Mouse (Mus musculus): ENCODE data around the gene Mc3r. TPM values are rescaled to one million over a fixed set of nuclear protein-coding genes. Genes with fewer than 3 reads are reported as not detected.

Gene Mc3r
- polyA plus RNA-seq (2015; fragmentation: Nextera tagmentation; extraction: Ambion mirVana): 0.17 and 0.20 TPM in 2 replicates

DNA sequence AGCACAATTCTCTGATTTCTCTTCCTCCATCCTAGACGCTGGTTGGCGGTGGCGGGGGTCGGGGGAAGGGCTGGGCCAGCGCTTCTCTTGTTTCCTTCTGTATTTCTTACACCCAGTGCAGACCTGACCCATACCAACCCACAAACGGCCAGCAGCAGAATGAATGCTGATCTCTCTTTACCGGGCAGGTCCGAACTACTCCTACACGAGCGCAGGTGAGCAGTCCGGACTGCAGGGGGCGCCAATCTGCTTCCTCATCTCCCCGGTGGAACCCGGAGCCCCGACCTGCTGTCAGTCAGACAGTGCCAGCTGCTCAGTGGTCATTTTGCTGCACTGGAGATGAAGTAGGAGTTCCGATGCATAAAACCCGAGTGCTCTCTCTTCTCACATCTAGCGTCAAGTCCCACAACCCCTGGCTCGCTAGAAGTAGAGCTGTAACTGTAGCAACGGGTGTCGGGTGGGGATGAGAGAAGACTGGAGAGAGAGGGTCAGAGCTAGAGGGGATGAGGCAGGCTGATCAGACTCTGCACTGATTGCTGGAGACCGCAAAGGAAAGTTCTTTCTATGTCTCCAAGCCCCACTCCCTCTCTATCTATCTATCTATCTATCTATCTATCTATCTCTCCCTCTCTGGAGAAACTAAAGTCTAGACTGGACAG, at the start of gene Mc3r:
TSS of gene Mc3r (plus strand) at position 387 of the 659 bp plus-strand sequence.
- Histone ChIP-seq H3K27ac (ENCODE audit: low read length) (no peak within 1 kb of the TSS), H3K9ac (replicated peaks; ENCODE audit: low read depth, low read length) (0 out of 2 replicates have a peak within 1 kb of the TSS, but pooled peaks have one; percentile 22), H3K27me3 (replicated peaks; ENCODE audit: control insufficient read depth, insufficient read depth, low read length) (peaks cover 12% of the 10 kb centered on the region), H3K4me2 (ENCODE audit: low read length) (peak within 1 kb of the TSS; percentile 42), H3K9me3 (ENCODE audit: control insufficient read depth, low read length) (no peaks in the 10 kb centered on the region), H3K36me3 (ENCODE audit: control insufficient read depth, insufficient read depth) (no peaks in the 10 kb centered on the region), H3K4me3 (replicated peaks; ENCODE audit: low read length) (0 out of 2 replicates have a peak within 1 kb of the TSS, but pooled peaks have one; percentile 2), H3K4me1 (replicated peaks; ENCODE audit: control insufficient read depth, insufficient read depth, low read length) (peaks cover 8% of the 10 kb centered on the region)
- 6% methylated on average over 22 of the region's 22 CpGs for WGBS
- ATAC-seq: peak; percentile 81

DNA sequence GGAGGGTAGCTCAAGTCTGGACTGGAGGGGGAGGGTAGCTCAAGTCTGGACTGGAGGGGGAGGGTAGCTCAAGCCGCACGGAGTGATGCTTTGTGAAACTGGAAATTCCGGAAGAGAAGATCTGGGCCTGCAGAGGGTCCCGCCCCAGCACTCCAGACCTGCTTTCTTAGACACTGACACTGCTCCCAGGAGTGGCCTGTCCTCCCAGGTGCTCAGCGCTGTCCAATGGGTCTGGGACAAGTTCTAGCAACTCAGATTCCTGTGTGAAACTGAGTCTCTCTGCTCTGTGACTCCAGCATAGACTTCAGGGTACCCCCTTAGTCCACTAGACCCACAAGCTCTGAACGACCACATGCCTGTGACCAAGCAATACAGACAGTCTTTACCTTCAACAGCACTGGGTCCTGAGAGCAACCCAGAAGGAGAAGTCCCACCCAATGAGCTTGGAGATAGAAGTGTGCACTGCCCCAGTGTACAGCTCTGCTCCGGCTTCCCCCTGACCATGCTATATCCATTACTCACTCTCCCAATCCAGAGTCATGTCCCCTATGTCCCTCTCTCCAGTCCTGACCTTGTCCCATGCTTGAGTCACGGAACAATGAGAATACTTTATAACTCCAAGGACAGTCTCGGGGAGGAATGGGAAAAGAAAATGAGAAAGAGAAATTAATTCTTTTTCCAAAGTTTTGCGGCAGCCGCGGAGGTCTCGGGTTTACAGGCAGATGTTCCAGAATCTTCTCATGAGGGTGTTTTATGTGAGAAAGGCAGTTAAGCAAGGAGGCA, 46.1 kb upstream of the Mc3r start:
- Histone ChIP-seq H3K27ac (ENCODE audit: low read length) (no peak overlapping the region), H3K4me2 (ENCODE audit: low read length) (no peak overlapping the region), H3K9me3 (ENCODE audit: control insufficient read depth, low read length) (no peaks in the 10 kb centered on the region), H3K27me3 (replicated peaks; ENCODE audit: control insufficient read depth, insufficient read depth, low read length) (no peaks in the 10 kb centered on the region), H3K36me3 (ENCODE audit: control insufficient read depth, insufficient read depth) (no peaks in the 10 kb centered on the region), H3K9ac (replicated peaks; ENCODE audit: low read depth, low read length) (no peak overlapping the region), H3K4me3 (replicated peaks; ENCODE audit: low read length) (no peak overlapping the region), H3K4me1 (replicated peaks; ENCODE audit: control insufficient read depth, insufficient read depth, low read length) (no peaks in the 10 kb centered on the region)
- 86% methylated on average over 13 of the region's 13 CpGs for WGBS
- no peak for ATAC-seq

DNA sequence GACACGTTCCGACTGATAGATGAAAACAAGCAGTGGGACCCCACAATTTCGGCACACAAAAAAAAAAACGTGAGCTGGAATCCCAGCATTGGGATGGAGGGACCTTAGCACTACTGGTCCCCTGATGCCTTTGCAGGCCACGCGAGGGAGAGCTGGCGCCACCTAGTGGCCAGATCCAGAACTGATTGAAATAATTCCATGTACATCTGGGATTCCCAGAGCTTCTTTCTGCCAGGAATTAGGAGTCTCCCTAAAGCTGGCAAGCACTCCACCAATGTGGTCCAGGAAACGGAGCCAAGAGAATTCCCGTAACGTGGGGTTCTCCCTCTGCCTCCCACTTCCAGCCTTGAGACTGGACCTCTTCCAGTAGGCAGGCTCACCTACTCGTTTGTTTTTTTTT, 41.3 kb upstream of the Mc3r start:
- peak; percentile 81 for ATAC-seq
- 6% methylated on average over 11 of the region's 11 CpGs for WGBS
- H3K4me1 ChIP-seq (replicated peaks; ENCODE audit: control insufficient read depth, insufficient read depth, low read length): no peaks in the 10 kb centered on the region
- no peak overlapping the region for H3K9ac ChIP-seq (replicated peaks; ENCODE audit: low read depth, low read length)
- no peaks in the 10 kb centered on the region for H3K27me3 ChIP-seq (replicated peaks; ENCODE audit: control insufficient read depth, insufficient read depth, low read length)
- H3K36me3 ChIP-seq (ENCODE audit: control insufficient read depth, insufficient read depth): no peaks in the 10 kb centered on the region
- no peak overlapping the region for H3K4me2 ChIP-seq (ENCODE audit: low read length)
- H3K4me3 ChIP-seq (replicated peaks; ENCODE audit: low read length): no peak overlapping the region
- H3K9me3 ChIP-seq (ENCODE audit: control insufficient read depth, low read length): no peaks in the 10 kb centered on the region
- H3K27ac ChIP-seq (ENCODE audit: low read length): no peak overlapping the region

DNA sequence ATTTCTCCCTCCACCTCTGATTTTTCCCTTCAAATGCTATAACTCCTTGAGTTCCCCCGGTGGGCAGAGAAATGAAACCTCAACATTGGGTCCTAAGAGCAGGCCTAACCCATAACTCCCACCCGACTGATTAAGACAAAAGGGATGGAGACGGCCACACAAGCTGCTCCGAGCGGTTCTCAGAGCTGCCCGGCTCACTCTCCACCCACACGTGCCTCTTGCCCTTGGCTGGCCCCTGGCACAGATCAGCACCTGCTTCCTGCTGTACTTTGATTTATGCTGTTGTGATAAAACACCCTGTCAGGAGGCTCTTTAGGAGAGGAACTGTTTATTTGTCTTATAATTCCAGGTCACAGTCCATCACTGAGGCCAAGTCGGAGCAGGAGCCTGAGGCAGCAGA, 34.8 kb upstream of the Mc3r start:
- no peaks in the 10 kb centered on the region for H3K36me3 ChIP-seq (ENCODE audit: control insufficient read depth, insufficient read depth)
- WGBS: 87% methylated on average over 8 of the region's 8 CpGs

DNA sequence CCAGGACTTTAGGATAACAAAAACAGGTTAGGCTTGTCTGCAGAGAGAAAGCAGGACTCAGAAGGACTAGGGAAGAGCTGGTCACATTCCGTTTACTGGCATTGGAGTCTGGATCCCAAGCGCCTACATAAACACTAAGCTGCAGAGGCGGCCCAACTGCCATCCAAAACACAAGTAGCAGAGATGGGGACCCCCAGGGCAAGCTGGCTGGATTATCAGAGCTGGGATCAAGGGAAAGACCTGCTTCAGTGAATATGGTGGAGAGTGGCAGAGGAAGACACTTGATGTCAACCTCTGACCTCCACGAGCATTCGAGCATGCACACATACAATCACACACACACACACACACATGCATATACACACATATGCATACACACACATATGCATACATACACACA, 34.0 kb upstream of the Mc3r start:
- Histone ChIP-seq H3K4me2 (ENCODE audit: low read length) (no peak overlapping the region), H3K4me1 (replicated peaks; ENCODE audit: control insufficient read depth, insufficient read depth, low read length) (peaks cover 3% of the 10 kb centered on the region; the same call in 1 of the 2 replicates), H3K36me3 (ENCODE audit: control insufficient read depth, insufficient read depth) (no peaks in the 10 kb centered on the region), H3K9ac (replicated peaks; ENCODE audit: low read depth, low read length) (no peak overlapping the region), H3K27ac (ENCODE audit: low read length) (no peak overlapping the region), H3K27me3 (replicated peaks; ENCODE audit: control insufficient read depth, insufficient read depth, low read length) (no peaks in the 10 kb centered on the region), H3K4me3 (replicated peaks; ENCODE audit: low read length) (no peak overlapping the region), H3K9me3 (ENCODE audit: control insufficient read depth, low read length) (no peaks in the 10 kb centered on the region)
- no peak for ATAC-seq
- WGBS: 91% methylated on average over 5 of the region's 5 CpGs

More for the DNA sequence above, 34.8 kb upstream of the Mc3r start:
- no peak overlapping the region for H3K9ac ChIP-seq (replicated peaks; ENCODE audit: low read depth, low read length)
- no peaks in the 10 kb centered on the region for H3K9me3 ChIP-seq (ENCODE audit: control insufficient read depth, low read length)
- H3K4me1 ChIP-seq (replicated peaks; ENCODE audit: control insufficient read depth, insufficient read depth, low read length): peaks cover 3% of the 10 kb centered on the region; the same call in 1 of the 2 replicates
- no peak overlapping the region for H3K4me2 ChIP-seq (ENCODE audit: low read length)
- no peak overlapping the region for H3K4me3 ChIP-seq (replicated peaks; ENCODE audit: low read length)
- ATAC-seq: no peak
- no peak overlapping the region for H3K27ac ChIP-seq (ENCODE audit: low read length)
- H3K27me3 ChIP-seq (replicated peaks; ENCODE audit: control insufficient read depth, insufficient read depth, low read length): no peaks in the 10 kb centered on the region

DNA sequence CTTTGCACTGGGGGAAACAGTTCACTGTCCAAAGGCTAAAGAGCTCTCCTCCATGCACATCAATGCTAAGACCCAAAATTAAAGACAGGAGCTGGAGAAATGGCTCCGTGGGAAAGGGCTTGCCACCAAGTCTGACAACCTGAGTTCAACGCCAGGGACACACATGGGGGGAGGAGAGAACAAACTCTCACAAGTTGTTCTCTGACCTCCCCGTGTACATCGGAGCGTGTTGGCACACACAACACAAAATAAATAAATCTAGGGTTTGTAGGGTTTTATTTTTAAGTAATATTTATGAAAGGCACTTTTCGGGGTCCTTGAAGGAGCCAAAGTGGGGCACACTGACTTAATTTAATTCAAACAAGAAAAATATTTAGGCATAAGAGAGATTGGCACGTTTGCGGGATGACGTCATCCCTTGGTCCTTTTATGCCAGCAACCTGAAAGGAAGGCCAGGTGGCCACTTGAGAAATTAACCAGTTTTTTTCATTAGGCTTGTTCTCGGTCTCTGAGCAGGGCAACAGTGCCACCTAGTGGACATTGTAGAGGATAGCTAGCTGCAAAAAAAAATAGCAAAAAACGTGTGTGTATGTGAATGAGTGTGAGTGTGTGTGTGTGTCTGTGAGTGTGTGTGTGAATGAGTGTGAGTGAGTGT, 32.7 kb upstream of the Mc3r start:
- Histone ChIP-seq H3K4me3 (replicated peaks; ENCODE audit: low read length) (no peak overlapping the region), H3K36me3 (ENCODE audit: control insufficient read depth, insufficient read depth) (no peaks in the 10 kb centered on the region), H3K9me3 (ENCODE audit: control insufficient read depth, low read length) (no peaks in the 10 kb centered on the region), H3K27ac (ENCODE audit: low read length) (no peak overlapping the region), H3K27me3 (replicated peaks; ENCODE audit: control insufficient read depth, insufficient read depth, low read length) (no peaks in the 10 kb centered on the region), H3K9ac (replicated peaks; ENCODE audit: low read depth, low read length) (no peak overlapping the region), H3K4me1 (replicated peaks; ENCODE audit: control insufficient read depth, insufficient read depth, low read length) (peaks cover 3% of the 10 kb centered on the region; the same call in 1 of the 2 replicates), H3K4me2 (ENCODE audit: low read length) (no peak overlapping the region)
- ATAC-seq: peak; percentile 36; the same call in 1 of the 2 replicates
- WGBS: 12% methylated on average over 11 of the region's 11 CpGs

DNA sequence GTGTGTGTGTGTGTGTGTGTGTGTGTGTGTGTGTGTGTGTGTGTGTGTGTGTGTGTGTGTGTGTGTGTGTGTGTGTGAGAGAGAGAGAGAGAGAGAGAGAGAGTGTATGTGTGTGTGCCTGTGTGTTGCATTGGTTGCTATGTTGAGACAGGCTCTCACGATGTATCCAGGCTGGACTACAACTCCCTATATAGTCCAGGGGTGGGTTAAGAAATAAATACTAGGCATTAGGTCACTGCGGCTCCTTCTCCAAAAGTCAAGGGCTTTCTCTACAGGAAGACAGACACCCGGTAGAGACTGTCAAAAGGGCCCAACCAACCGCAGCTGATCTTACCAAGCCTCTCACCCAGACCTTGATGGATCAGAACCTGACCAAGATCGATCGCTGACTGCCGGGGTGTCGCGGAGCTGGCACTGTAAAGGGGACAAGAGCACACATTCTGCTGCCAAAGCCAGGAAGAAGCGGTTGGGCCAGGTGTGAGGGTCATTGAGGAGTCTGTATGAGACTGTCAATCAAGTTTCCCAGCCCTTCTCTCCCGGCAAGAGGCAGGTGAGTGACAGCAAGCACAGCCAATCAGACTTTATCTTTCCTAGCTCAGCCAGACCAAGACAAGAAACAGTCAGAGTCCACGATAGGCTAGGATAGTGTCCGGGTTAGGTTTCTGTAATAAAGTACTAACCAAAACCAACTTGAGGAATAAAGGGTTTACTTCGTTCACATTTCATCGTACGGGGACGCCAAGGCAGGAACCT, 32.0 kb upstream of the Mc3r start:
- Histone ChIP-seq H3K27me3 (replicated peaks; ENCODE audit: control insufficient read depth, insufficient read depth, low read length) (no peaks in the 10 kb centered on the region), H3K4me2 (ENCODE audit: low read length) (no peak overlapping the region), H3K4me1 (replicated peaks; ENCODE audit: control insufficient read depth, insufficient read depth, low read length) (peaks cover 3% of the 10 kb centered on the region; the same call in 1 of the 2 replicates), H3K36me3 (ENCODE audit: control insufficient read depth, insufficient read depth) (no peaks in the 10 kb centered on the region), H3K4me3 (replicated peaks; ENCODE audit: low read length) (no peak overlapping the region), H3K9ac (replicated peaks; ENCODE audit: low read depth, low read length) (no peak overlapping the region), H3K27ac (ENCODE audit: low read length) (no peak overlapping the region), H3K9me3 (ENCODE audit: control insufficient read depth, low read length) (no peaks in the 10 kb centered on the region)
- 0 out of 2 replicates have a peak, but pooled peaks have one; percentile 38 for ATAC-seq
- WGBS: 68% methylated on average over 17 of the region's 17 CpGs

DNA sequence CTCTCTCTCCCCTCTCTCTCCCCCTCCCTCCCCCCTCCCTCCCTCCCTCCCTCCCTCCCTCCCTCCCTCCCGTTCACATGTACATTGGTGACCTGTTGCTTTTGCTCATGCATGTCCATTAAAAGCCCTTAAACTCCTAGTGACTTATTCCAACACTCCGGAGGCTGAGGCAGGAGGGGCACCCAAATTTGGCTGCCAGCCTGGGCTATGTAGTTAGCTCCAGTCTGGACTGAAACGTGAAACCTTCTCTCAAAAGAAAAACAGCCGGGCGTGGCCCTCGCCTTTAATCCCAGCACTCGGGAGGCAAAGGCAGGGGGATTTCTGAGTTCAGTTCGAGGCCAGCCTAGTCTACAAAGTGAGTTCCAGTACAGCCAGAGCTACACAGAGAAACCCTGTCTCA, 30.4 kb upstream of the Mc3r start:
- 58% methylated on average over 7 of the region's 8 CpGs for WGBS
- peaks cover 6% of the 10 kb centered on the region; the same call in 1 of the 2 replicates for H3K4me1 ChIP-seq (replicated peaks; ENCODE audit: control insufficient read depth, insufficient read depth, low read length)
- ATAC-seq: no peak

More for the DNA sequence above, 30.4 kb upstream of the Mc3r start:
- Histone ChIP-seq H3K9ac (replicated peaks; ENCODE audit: low read depth, low read length) (no peak overlapping the region), H3K4me3 (replicated peaks; ENCODE audit: low read length) (no peak overlapping the region), H3K9me3 (ENCODE audit: control insufficient read depth, low read length) (no peaks in the 10 kb centered on the region), H3K27ac (ENCODE audit: low read length) (no peak overlapping the region), H3K4me2 (ENCODE audit: low read length) (no peak overlapping the region), H3K36me3 (ENCODE audit: control insufficient read depth, insufficient read depth) (no peaks in the 10 kb centered on the region), H3K27me3 (replicated peaks; ENCODE audit: control insufficient read depth, insufficient read depth, low read length) (no peaks in the 10 kb centered on the region)
